Mouse (Mus musculus) liver (tissue): ENCODE measurements around the gene Ccr7.

Experiments used
- DNase-seq: peaks from one replicate; pipeline ENCODE4 v3.0.0-alpha.2; 2020; ENCODE audit warnings: mixed read lengths

The Ccr7 gene

DNA sequence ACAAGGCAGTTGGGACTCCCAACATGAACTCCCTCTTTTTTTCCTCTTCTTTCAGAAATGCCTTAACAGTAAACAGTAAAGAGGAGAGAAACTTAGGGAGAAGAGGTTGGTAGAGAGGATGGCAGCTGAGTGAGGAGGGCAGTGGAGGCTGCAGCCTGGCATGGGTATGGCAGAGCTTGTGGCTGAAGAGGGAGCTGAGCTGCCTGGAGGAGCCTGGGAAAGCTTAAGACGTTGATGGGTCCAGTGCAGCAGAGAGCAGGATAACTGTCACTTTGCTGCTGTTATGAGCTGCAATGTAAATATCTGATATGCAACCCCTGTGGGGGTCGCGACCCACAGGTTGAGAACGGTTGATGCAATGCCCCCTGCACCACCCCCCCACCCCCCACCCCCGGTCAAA lies 42.2 kb downstream of the Ccr7 start:
- no peak for DNase-seq

- no peak for DNase-seq
Measured at GRCm38 (mm10) chr11:99111631-99112030, 43.2 kb downstream of the Ccr7 start.

DNA sequence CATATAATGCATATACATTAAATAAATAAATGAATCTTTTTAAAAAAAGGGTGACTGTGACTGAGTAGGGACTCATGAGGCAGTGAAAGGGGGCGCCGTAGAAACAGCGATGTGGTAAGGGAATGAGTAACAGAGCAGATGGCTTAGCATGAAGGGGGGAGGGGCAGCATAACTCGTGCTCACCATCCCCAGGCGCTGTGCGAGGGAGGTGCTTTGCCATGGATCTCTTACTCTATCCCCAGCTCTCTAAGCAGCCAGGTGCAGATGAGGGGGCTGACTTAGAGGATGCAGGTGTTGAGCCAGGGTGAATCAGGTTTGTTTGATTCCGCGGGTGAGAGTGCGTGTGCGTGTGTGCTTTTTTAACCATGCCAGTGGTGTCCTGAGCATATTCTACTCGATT lies 43.7 kb downstream of the Ccr7 start:
- no peak for DNase-seq

DNA sequence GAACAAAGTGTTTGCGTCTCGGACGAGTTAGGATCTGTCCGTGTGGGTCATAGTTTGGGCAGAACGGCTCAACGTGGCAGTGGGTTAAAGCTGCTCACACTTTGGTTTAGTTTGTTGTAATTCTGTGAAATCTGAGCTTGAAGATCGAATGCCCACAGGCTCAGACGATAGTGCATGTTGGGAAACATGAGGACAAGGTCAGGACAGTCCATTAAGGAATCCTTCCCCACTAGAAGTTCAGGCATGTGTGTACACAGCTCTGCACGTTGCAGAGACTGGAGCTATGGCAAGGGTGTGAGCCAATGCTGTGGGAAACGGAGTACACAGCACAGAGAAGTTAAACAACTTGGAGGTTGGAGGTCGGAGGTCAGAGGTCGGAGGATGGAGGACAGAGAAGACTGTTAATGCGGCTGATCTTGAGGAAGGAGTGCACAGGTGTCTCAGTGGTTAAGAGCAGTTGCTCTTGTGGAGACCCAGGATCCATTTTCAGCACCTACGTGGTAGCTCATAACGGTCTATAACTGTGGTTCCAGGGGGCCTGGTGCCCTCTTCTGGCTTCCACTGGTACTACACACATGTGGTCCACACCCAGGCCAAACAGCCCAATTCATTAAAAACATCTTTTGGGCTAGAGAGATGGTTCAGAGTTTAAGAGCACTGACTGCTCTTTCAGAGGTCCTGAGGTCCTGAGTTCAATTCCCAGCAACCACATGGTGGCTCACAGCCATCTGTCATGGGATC lies 44.3 kb downstream of the Ccr7 start:
- no peak for DNase-seq

DNA sequence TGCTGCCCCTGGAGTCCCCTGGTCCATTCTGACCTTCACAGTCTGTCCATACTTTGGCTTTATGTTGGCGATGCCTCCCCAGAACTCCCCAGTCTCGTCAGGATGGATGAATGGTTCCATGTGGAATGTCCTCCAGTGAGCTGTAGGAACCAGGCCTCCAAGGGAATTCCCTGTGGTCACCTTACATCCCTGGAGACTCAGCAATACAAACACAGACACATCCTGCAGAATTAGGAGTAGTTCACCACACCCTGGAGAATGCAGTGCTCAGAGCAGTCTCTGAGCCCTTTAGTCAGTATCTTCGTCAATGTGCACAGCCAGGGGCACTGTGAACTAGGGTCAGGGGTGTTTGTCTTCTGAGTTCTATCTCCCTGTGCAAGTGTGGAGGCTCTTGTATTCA lies 46.6 kb downstream of the Ccr7 start:
- DNase-seq = no peak

- DNase-seq = no peak
Measured at GRCm38 (mm10) chr11:99105981-99106726, 48.7 kb downstream of the Ccr7 start.

- no peak for DNase-seq
Measured at GRCm38 (mm10) chr11:99104609-99105410, 50.1 kb downstream of the Ccr7 start.

DNA sequence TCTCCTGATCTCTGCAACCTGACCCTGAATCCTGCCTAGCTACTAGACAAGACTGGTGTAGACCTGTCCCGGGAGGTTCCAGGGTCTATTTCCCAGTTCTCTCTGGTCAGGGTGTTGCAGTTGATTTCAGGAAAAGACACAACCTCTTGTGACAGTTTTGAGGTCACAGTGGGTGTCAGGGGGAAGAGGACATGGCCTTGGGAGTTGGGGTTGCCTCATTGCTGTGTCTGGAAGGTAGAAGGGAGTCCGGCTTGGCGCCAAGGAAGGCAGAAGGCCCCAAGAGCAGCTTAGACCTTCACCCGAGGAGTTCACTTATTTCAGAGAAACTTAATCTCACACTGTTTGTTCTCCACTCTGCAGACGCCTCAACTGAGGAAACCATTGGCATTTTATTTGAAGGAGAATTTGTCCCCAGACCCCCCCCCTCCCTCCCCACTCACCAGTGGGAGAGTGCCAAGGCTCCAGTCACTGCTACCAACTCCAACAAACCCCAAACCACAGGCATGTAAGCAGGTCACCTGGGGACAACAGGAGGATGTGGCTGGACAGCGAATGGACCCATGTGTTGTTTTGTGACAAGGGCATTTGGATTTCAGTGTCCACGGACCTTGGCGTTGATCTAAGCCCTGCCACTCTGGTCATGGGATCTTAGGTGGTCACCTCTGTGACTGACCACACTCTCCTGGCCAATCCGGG lies 52.2 kb downstream of the Ccr7 start:
- DNase-seq = no peak

DNA sequence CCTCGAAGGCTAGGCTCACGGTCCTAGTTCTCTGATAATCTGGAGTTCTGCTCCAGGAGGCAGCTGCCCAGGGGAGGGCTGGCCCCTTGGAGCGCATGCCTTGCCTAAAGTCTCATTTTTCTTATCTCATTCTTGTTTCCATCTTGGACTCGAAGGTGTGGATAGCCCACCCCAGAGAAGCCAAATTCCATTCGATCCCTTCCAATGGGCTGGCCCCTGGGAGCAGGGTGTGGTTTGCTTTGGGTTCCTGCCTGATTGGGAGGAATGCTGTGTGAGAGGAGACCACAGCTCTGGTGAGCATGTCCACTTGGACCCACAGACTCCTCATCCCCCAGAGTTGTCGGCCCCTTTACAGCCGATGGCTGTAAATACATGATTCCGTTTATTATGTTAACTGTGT lies 53.2 kb downstream of the Ccr7 start:
- DNase-seq = no peak

DNA sequence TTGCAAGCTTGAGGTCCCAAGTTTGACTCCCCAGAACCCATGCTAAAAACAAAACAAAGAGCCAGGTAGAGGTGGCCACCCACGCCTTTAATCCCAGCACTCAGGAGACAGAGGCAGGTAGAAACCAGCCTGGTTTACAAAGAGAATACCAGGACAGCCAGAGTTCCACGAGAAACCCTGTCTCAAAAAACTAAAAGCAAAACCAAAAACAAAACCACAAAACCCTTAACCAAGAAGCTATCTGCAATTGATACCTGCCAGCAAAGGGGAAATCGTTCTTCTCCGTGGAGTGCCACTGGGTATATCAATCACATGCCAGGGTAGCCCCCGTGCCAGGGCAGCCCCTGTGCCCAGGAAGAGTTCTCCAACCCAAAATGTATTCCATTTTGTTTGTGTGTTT lies 54.7 kb downstream of the Ccr7 start:
- DNase-seq = no peak

- DNase-seq = no peak
Measured at GRCm38 (mm10) chr11:99099516-99099915, 55.4 kb downstream of the Ccr7 start.

- DNase-seq = no peak
Measured at GRCm38 (mm10) chr11:99098924-99099323, 56.0 kb downstream of the Ccr7 start.

- DNase-seq = no peak
Measured at GRCm38 (mm10) chr11:99096996-99097774, 57.7 kb downstream of the Ccr7 start.

DNA sequence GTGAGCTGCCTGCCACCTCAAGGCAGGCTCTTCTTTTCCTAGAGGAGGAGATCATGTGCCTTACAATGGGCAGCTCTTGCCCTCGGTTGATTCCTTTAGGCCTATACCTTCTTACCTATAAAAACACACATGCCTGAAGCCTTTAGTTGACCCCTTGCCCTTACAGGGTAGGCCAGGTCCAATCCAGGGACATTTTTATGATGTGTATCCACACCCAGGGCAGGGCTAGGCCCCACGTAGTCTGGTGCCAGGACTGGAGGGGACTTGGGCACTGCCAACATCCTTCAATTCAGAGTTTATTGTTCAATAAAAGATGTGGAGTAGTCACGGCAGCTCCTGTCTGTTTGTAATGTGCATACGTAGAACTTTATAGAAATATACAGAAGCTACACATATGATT lies 58.5 kb downstream of the Ccr7 start:
- no peak for DNase-seq

- DNase-seq = no peak
Measured at GRCm38 (mm10) chr11:99095759-99096158, 59.1 kb downstream of the Ccr7 start.

DNA sequence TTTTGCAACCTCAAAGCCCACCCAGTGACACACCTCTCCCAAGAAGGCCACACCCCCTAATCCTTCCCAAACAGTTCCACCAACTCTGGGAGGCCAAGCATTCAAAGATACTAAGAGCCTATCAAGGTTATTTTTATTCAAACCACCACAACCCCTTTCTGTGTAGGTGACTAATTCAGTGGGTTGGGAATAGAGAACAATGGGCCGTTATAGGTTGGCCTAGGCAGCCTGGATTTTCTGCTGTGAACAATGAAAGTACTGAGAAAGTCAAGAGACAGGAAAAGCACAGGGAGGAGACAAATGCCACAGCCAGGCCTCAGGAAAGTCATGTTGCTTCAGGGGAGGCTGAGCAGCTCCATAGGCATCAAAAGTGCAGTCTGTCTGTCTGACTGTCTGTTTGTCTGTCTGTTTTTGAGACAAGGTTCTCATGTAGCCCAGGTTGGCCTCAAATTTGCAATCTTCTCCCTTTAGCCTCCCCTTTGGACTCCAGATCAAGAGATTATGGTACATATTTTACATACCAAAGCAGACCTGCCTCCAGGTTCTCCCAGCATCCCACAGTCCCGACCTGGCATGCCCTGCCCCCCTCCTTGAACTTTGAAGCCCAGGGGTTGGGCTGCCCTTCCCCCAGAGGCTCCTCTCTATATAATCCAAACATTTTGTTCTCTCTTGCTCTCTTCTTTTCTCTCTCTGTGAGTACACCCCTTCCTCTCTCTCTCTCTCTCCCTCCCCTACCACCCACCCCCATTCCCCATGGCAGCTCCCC lies 59.8 kb downstream of the Ccr7 start:
- DNase-seq = no peak
